Comparison of ENCODE assay signal across 9 mouse cellular contexts in genomic region chr16:95674452-95674921, GRCm38 (mm10). TPM values are rescaled to one million over a fixed set of nuclear protein-coding genes. Genes with fewer than 3 reads are reported as not detected.
A peak's percentile ranks its signal among the peaks of the same experiment; 100 is the strongest.
DNase-seq lines count a peak whose midpoint lies in the region; ATAC-seq and TF ChIP-seq lines count a peak whose summit lies in the region.
"Had no signal": no experiment of that assay in that cellular context is flagged by ENCODE, and none has a peak within 500 bp of the region (broad histone marks: within the 10 kb centered on the region; RNA-seq: fewer than 3 reads in every experiment).

No protein-coding gene starts in this region.

- DNase-seq in gastrocnemius, postnatal 10 days, result peak; percentile 20
- DNase-seq in gastrocnemius, adult 18-20 months (ENCODE audit: low spot score), result no peak
- peak; percentile 13 for DNase-seq in liver
- no peak for DNase-seq in cerebellum, postnatal 4 days (ENCODE audit: low spot score in 2 of 2)
- DNase-seq in frontal cortex, adult 2 months (ENCODE audit: extremely low spot score in 1 of 2, low spot score in 1 of 2), result no peak
- DNase-seq in c-Kit-positive CD71-positive TER-119-positive erythroid progenitor cells, embryonic 14.5 days (ENCODE audit: low spot score), result no peak
- DNase-seq: cerebellum, adult 11 months had no signal

- no peaks in the 10 kb centered on the region for H3K79me2 ChIP-seq in myocyte (ENCODE audit: control insufficient read depth, insufficient read depth)

- no peak overlapping the region for H3ac ChIP-seq in myocyte (ENCODE audit: control insufficient read depth, insufficient read length)

- peak; percentile 96 for ATAC-seq in granulocyte monocyte progenitor cell, adult 5-6 weeks (replicated peaks; ENCODE audit: poor library complexity, severe bottlenecking)

- no peaks in the 10 kb centered on the region for H3K27me3 ChIP-seq in myocyte (ENCODE audit: control insufficient read depth, insufficient read depth, insufficient read length)

- H3K36me3 ChIP-seq in myocyte (ENCODE audit: control insufficient read depth, insufficient read depth), result no peaks in the 10 kb centered on the region

- H3K4me2 ChIP-seq in myocyte (ENCODE audit: low read depth), result peak overlapping the region; percentile 79

- peak overlapping the region; percentile 3 for H3K4me3 ChIP-seq in myocyte

- TF ChIP-seq POLR2A in myocyte (IDR thresholded peaks at IDR 0.05; ENCODE audit: insufficient read length, low read depth), result no peak

TF ChIP-seq in myocyte, 11 proteins besides CTCF, POLR2A, EP300 and RAD21:
- TF ChIP-seq MYOG (IDR thresholded peaks at IDR 0.05; ENCODE audit: control insufficient read depth in 1 of 3, insufficient read depth in 1 of 3, insufficient read length in 2 of 3, low read depth in 2 of 3) (no peak), USF1 (IDR thresholded peaks at IDR 0.05; ENCODE audit: low read depth) (no peak), TCF12 (IDR thresholded peaks at IDR 0.05; ENCODE audit: insufficient read depth, poor library complexity, severe bottlenecking) (no peak), TCF3 (IDR thresholded peaks at IDR 0.05; ENCODE audit: insufficient read length, low read depth) (no peak), MYOD1 (IDR thresholded peaks at IDR 0.05; ENCODE audit: control insufficient read depth in 1 of 3, insufficient read length in 2 of 3, low read depth in 2 of 3) (no peak), CEBPB (IDR thresholded peaks at IDR 0.05; ENCODE audit: insufficient read depth, poor library complexity, severe bottlenecking) (no peak), REST (IDR thresholded peaks at IDR 0.05; ENCODE audit: insufficient read depth, insufficient read length) (no peak), SRF (IDR thresholded peaks at IDR 0.05; ENCODE audit: control insufficient read depth, insufficient read length, low read depth) (no peak), MAX (IDR thresholded peaks at IDR 0.05; ENCODE audit: low read depth) (no peak)

RNA-seq across cellular contexts. Expression of gene Ets2, which starts 27.4 kb away (rescaled TPM):
- total RNA-seq in gastrocnemius, postnatal 10 days (2021), result 10 to 100 TPM; 57.8 to 65.1 TPM
- total RNA-seq in gastrocnemius, adult 18-20 months (2021), result 10 to 100 TPM; 20.5 to 26.7 TPM
- total RNA-seq in granulocyte monocyte progenitor cell, adult 5-6 weeks (2014; fragmentation: Nextera tagmentation), result 7.4 and 7.5 TPM in 2 replicates
- total RNA-seq in granulocyte monocyte progenitor cell, adult 5-6 weeks (2017), result 7.0 and 9.7 TPM in 2 replicates
- 73.9 TPM for polyA plus RNA-seq in myocyte (2012; fragmentation: generic; extraction: Trizol)
- 27.1 and 30.2 TPM in 2 replicates for polyA plus RNA-seq in frontal cortex, adult 2 months (2012; rRNA removed)

Comparison
In these comparisons a context has a peak if more than half of its experiments do, and no peak if none do; other contexts are left out.
1. DNase-seq: peak in gastrocnemius, postnatal 10 days (single experiment) and liver (single experiment); none in gastrocnemius, adult 18-20 months (single experiment), cerebellum, postnatal 4 days (0 of 2), frontal cortex, adult 2 months (0 of 2) and c-Kit-positive CD71-positive TER-119-positive erythroid progenitor cells, embryonic 14.5 days (single experiment).